Mouse (Mus musculus): ENCODE data around the gene Ppp1r2. TPM values are rescaled to one million over a fixed set of nuclear protein-coding genes. Genes with fewer than 3 reads are reported as not detected.

Gene Ppp1r2
- polyA plus RNA-seq, 1 experiment from 2014 or later: 33.1 TPM

DNA sequence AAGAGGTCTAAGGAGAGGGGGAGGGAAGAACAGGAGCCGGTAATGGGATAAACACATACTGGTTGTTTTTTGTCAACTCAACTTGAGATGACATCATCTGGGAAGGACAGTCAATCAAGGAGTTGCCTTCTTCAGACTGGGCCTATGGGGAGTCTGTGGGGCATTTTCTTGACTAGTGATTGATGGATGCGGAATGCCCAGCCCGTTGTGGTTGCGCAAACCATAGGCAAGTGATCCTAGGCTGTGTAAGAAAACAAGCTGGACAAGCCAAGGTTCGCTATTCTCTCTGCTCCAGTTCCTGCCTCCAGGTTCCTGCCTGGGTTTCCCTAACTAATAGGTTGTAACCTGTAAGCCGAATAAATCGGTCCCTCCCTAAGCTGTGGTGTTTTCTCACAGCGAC is 69.9 kb downstream of the Ppp1r2 start:
- H3K4me2 ChIP-seq: no peak overlapping the region
- 73% methylated on average over 8 of the region's 8 CpGs for WGBS (ENCODE audit: insufficient replicate concordance)
- no peak overlapping the region for H3K4me3 ChIP-seq (replicated peaks)
- peaks cover 13% of the 10 kb centered on the region for H3K4me1 ChIP-seq (replicated peaks)
- ATAC-seq (ENCODE audit: insufficient read depth): no peak
- no peak overlapping the region for H3K9ac ChIP-seq
- no peaks in the 10 kb centered on the region for H3K36me3 ChIP-seq (replicated peaks)
- no peak overlapping the region for H3K27ac ChIP-seq (replicated peaks)
- no peaks in the 10 kb centered on the region for H3K9me3 ChIP-seq (replicated peaks)
- H3K27me3 ChIP-seq: 0 out of 2 replicates have a peak, but pooled peaks cover 4% of the 10 kb centered on the region

DNA sequence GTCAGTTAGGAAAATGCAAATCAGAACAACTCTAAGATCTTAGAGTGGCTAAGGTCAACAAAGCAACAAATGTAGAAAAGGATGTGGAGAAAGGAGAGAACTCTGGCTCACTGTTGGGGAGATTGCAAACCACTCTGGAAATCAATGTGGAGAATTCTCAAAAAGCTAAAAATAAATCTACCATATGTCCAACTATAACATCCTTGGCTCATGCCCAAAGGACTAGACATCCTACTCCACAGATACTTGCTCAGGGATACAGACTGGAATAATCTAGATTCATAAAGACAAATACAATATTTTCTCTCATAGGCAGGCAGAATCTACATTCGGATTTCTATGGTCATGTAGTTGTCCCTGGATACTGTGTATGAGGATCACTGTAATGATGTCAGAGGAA is 70.9 kb downstream of the Ppp1r2 start:
- no peak overlapping the region for H3K4me3 ChIP-seq (replicated peaks)
- no peak overlapping the region for H3K27ac ChIP-seq (replicated peaks)
- no peak overlapping the region for H3K9ac ChIP-seq
- H3K27me3 ChIP-seq: peaks cover 13% of the 10 kb centered on the region
- no peaks in the 10 kb centered on the region for H3K9me3 ChIP-seq (replicated peaks)
- WGBS (ENCODE audit: insufficient replicate concordance): 47% methylated on average over 1 of the region's 1 CpGs
- no peak for ATAC-seq (ENCODE audit: insufficient read depth)
- no peaks in the 10 kb centered on the region for H3K36me3 ChIP-seq (replicated peaks)
- no peak overlapping the region for H3K4me2 ChIP-seq
- peaks cover 20% of the 10 kb centered on the region for H3K4me1 ChIP-seq (replicated peaks)

DNA sequence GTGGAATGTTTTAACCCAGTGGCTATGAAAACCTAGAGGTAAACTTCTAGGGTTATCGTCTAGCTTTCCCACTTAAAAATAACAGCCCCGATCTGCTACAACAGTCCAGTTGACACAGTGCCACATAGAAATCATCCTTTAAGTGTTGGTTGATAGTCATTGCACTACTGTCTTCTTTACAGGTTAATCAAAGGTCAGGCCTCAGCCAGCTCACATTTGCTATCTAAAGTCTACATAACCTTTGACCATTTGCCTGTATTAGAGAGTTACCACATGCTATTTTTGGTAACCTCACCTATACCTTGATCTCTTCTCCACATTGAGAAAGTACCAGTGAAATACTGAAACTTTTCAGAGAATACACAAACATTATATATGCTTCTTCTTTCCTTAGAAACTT is 73.4 kb downstream of the Ppp1r2 start:
- peaks cover 9% of the 10 kb centered on the region for H3K27me3 ChIP-seq
- peak overlapping the region; percentile 59; the same call in 1 of the 2 replicates for H3K27ac ChIP-seq (replicated peaks)
- no peaks in the 10 kb centered on the region for H3K36me3 ChIP-seq (replicated peaks)
- peaks cover 35% of the 10 kb centered on the region for H3K4me1 ChIP-seq (replicated peaks)
- no peak overlapping the region for H3K9ac ChIP-seq
- ATAC-seq (ENCODE audit: insufficient read depth): peak; percentile 8
- H3K4me3 ChIP-seq (replicated peaks): peak overlapping the region; percentile 80
- WGBS (ENCODE audit: insufficient replicate concordance): 62% methylated on average over 2 of the region's 2 CpGs
- H3K9me3 ChIP-seq (replicated peaks): no peaks in the 10 kb centered on the region
- H3K4me2 ChIP-seq: peak overlapping the region; percentile 95

Small RNAs within 50 kb of the gene (microRNA-seq; reads per million reads assigned to microRNA genes)
- gene Gm27415: not detected

Other genes starting within 250 kb of the Ppp1r2 start
- gene Xxylt1, start 193.8 kb downstream of the Ppp1r2 start, polyA plus RNA-seq (2015; fragmentation: Nextera tagmentation; extraction: Ambion mirVana): 1.7 and 1.8 TPM in 2 replicates
- 5.8 and 6.2 TPM in 2 replicates for gene Acap2, start 74.0 kb downstream of the Ppp1r2 start, polyA plus RNA-seq (2015; fragmentation: Nextera tagmentation; extraction: Ambion mirVana)
- not detected in 2 replicates for gene Apod, start 39.5 kb upstream of the Ppp1r2 start, polyA plus RNA-seq (2015; fragmentation: Nextera tagmentation; extraction: Ambion mirVana)
- 71.5 and 84.4 TPM in 2 replicates for gene Bdh1, start 147.0 kb upstream of the Ppp1r2 start, polyA plus RNA-seq (2015; fragmentation: Nextera tagmentation; extraction: Ambion mirVana)